Mouse (Mus musculus) thymus, postnatal 25 days (tissue): Measurements from ENCODE around the gene Mchr1.
"Not testable (repeated sequence)": the region's sequence is repeated elsewhere in the genome, so short reads cannot be mapped to it uniquely, and the experiment has no call there.

ENCODE experiments used
- DNase-seq: peaks from one replicate; pipeline ENCODE4 v3.0.0; 2022

Mchr1 gene

GRCm38 (mm10) chr15:81235086-81235920, at the start of gene Mchr1:
Mchr1 (plus strand) TSS chr15:81235499.
- DNase-seq = no peak

GRCm38 (mm10) chr15:81189061-81189460, 46.2 kb upstream of the Mchr1 start:
- no peak for DNase-seq

GRCm38 (mm10) chr15:81190011-81190629, 45.2 kb upstream of the Mchr1 start:
- DNase-seq = peak; percentile 46

GRCm38 (mm10) chr15:81190630-81191178, 44.6 kb upstream of the Mchr1 start, which contains the start of gene Mrtfa:
Mrtfa (minus strand) TSS chr15:81190757.
- peak; percentile 100 for DNase-seq

- no peak for DNase-seq
These were observed 44.0 kb upstream of the Mchr1 start for GRCm38 (mm10) chr15:81191303-81191702.

- DNase-seq = no peak
These were observed 43.0 kb upstream of the Mchr1 start for GRCm38 (mm10) chr15:81192316-81192715.

- no peak for DNase-seq
These were observed 42.4 kb upstream of the Mchr1 start for GRCm38 (mm10) chr15:81192858-81193257.

- no peak for DNase-seq
These were observed 40.5 kb upstream of the Mchr1 start for GRCm38 (mm10) chr15:81194791-81195190.

GRCm38 (mm10) chr15:81195447-81195846, 39.9 kb upstream of the Mchr1 start:
- DNase-seq = no peak

GRCm38 (mm10) chr15:81197197-81197596, 38.1 kb upstream of the Mchr1 start:
- DNase-seq = no peak

- DNase-seq = no peak
These were observed 36.9 kb upstream of the Mchr1 start for GRCm38 (mm10) chr15:81198447-81198846.

GRCm38 (mm10) chr15:81199372-81199959, 35.8 kb upstream of the Mchr1 start:
- DNase-seq = peak; percentile 61

GRCm38 (mm10) chr15:81202462-81202861, 32.8 kb upstream of the Mchr1 start:
- DNase-seq = no peak

- DNase-seq = no peak
These were observed 24.8 kb upstream of the Mchr1 start for GRCm38 (mm10) chr15:81210496-81210895.

GRCm38 (mm10) chr15:81212976-81213375, 22.3 kb upstream of the Mchr1 start:
- DNase-seq = no peak

- no peak for DNase-seq
These were observed 18.2 kb upstream of the Mchr1 start for GRCm38 (mm10) chr15:81216906-81217653.

GRCm38 (mm10) chr15:81219054-81219453, 16.2 kb upstream of the Mchr1 start:
- DNase-seq = no peak

GRCm38 (mm10) chr15:81220051-81220450, 15.2 kb upstream of the Mchr1 start:
- DNase-seq = not testable (repeated sequence)

GRCm38 (mm10) chr15:81221446-81221845, 13.9 kb upstream of the Mchr1 start:
- DNase-seq = no peak

GRCm38 (mm10) chr15:81225016-81225415, 10.3 kb upstream of the Mchr1 start:
- no peak for DNase-seq

GRCm38 (mm10) chr15:81225732-81226131, 9.6 kb upstream of the Mchr1 start:
- DNase-seq = no peak

- DNase-seq = no peak
These were observed 8.5 kb upstream of the Mchr1 start for GRCm38 (mm10) chr15:81226796-81227195.

GRCm38 (mm10) chr15:81227275-81227674, 8.0 kb upstream of the Mchr1 start:
- no peak for DNase-seq
